Mouse (Mus musculus): ENCODE data around the gene Hist1h4f. TPM values are rescaled to one million over a fixed set of nuclear protein-coding genes. Genes with fewer than 3 reads are reported as not detected.
"Not testable (repeated sequence)": the region's sequence is repeated elsewhere in the genome, so short reads cannot be mapped to it uniquely, and the experiment has no call there.

Gene Hist1h4f
- polyA plus RNA-seq, 1 experiment, result 4.7 TPM

GRCm38 (mm10) chr13:23541497-23541896 lies 10.0 kb downstream of the Hist1h4f start:
- peaks cover 20% of the 10 kb centered on the region for H3K4me1 ChIP-seq (ENCODE audit: control insufficient read depth, insufficient read depth, low read length)
- H3K4me3 ChIP-seq (ENCODE audit: insufficient read depth, low read length), result no peak overlapping the region
- no peak overlapping the region for H3K27ac ChIP-seq (ENCODE audit: insufficient read depth, low read depth, low read length)
- no peak for TF ChIP-seq CTCF (IDR thresholded peaks at IDR 0.05; ENCODE audit: low read depth, low read length)
- TF ChIP-seq POLR2A (IDR thresholded peaks at IDR 0.05; ENCODE audit: borderline replicate concordance, low read depth, low read length), result no peak

GRCm38 (mm10) chr13:23539821-23540220 lies 11.6 kb downstream of the Hist1h4f start:
- H3K4me3 ChIP-seq (ENCODE audit: insufficient read depth, low read length); H3K27ac ChIP-seq (ENCODE audit: insufficient read depth, low read depth, low read length): not testable (repeated sequence)
- peaks cover 21% of the 10 kb centered on the region for H3K4me1 ChIP-seq (ENCODE audit: control insufficient read depth, insufficient read depth, low read length)

GRCm38 (mm10) chr13:23538249-23538648 lies 13.2 kb downstream of the Hist1h4f start:
- no peak for TF ChIP-seq POLR2A (IDR thresholded peaks at IDR 0.05; ENCODE audit: borderline replicate concordance, low read depth, low read length)
- TF ChIP-seq CTCF (IDR thresholded peaks at IDR 0.05; ENCODE audit: low read depth, low read length), result no peak
- no peak overlapping the region for H3K4me3 ChIP-seq (ENCODE audit: insufficient read depth, low read length)
- peak overlapping the region; percentile 63 for H3K27ac ChIP-seq (ENCODE audit: insufficient read depth, low read depth, low read length)
- peaks cover 21% of the 10 kb centered on the region for H3K4me1 ChIP-seq (ENCODE audit: control insufficient read depth, insufficient read depth, low read length)

GRCm38 (mm10) chr13:23537006-23537710 lies 14.3 kb downstream of the Hist1h4f start:
- Histone ChIP-seq H3K4me3 (ENCODE audit: insufficient read depth, low read length) (no peak overlapping the region), H3K4me1 (ENCODE audit: control insufficient read depth, insufficient read depth, low read length) (peaks cover 29% of the 10 kb centered on the region), H3K27ac (ENCODE audit: insufficient read depth, low read depth, low read length) (peak overlapping the region; percentile 16; the same call in 1 of the 2 replicates)
- no peak for TF ChIP-seq CTCF (IDR thresholded peaks at IDR 0.05; ENCODE audit: low read depth, low read length)
- no peak for TF ChIP-seq POLR2A (IDR thresholded peaks at IDR 0.05; ENCODE audit: borderline replicate concordance, low read depth, low read length)

- TF ChIP-seq CTCF (IDR thresholded peaks at IDR 0.05; ENCODE audit: low read depth, low read length), result no peak
- no peak for TF ChIP-seq POLR2A (IDR thresholded peaks at IDR 0.05; ENCODE audit: borderline replicate concordance, low read depth, low read length)
- peak overlapping the region; percentile 55 for H3K27ac ChIP-seq (ENCODE audit: insufficient read depth, low read depth, low read length)
- peaks cover 29% of the 10 kb centered on the region for H3K4me1 ChIP-seq (ENCODE audit: control insufficient read depth, insufficient read depth, low read length)
- H3K4me3 ChIP-seq (ENCODE audit: insufficient read depth, low read length), result peak overlapping the region; percentile 45
Observed at GRCm38 (mm10) chr13:23536076-23536822, 15.2 kb downstream of the Hist1h4f start.

- H3K4me1 ChIP-seq (ENCODE audit: control insufficient read depth, insufficient read depth, low read length), result peaks cover 29% of the 10 kb centered on the region
Observed at GRCm38 (mm10) chr13:23535137-23536075, 16.0 kb downstream of the Hist1h4f start, which contains the start of gene Hist1h3g. Hist1h3g (plus strand) TSS chr13:23535422.

GRCm38 (mm10) chr13:23534368-23535131 lies 16.9 kb downstream of the Hist1h4f start:
- TF ChIP-seq CTCF (IDR thresholded peaks at IDR 0.05; ENCODE audit: low read depth, low read length), result no peak
- TF ChIP-seq POLR2A (IDR thresholded peaks at IDR 0.05; ENCODE audit: borderline replicate concordance, low read depth, low read length), result no peak
- Histone ChIP-seq H3K4me1 (ENCODE audit: control insufficient read depth, insufficient read depth, low read length) (peaks cover 29% of the 10 kb centered on the region), H3K27ac (ENCODE audit: insufficient read depth, low read depth, low read length) (peak overlapping the region; percentile 84), H3K4me3 (ENCODE audit: insufficient read depth, low read length) (peak overlapping the region; percentile 63)

More at GRCm38 (mm10) chr13:23535137-23536075, 16.0 kb downstream of the Hist1h4f start, which contains the start of gene Hist1h3g:
- peak within 1 kb of the TSS; percentile 63 for H3K4me3 ChIP-seq (ENCODE audit: insufficient read depth, low read length)
- H3K27ac ChIP-seq (ENCODE audit: insufficient read depth, low read depth, low read length), result peak within 1 kb of the TSS; percentile 84

- Histone ChIP-seq H3K4me1 (ENCODE audit: control insufficient read depth, insufficient read depth, low read length) (peaks cover 28% of the 10 kb centered on the region), H3K27ac (ENCODE audit: insufficient read depth, low read depth, low read length) (peak within 1 kb of the TSS; percentile 84), H3K4me3 (ENCODE audit: insufficient read depth, low read length) (peak within 1 kb of the TSS; percentile 63)
Observed at GRCm38 (mm10) chr13:23533560-23534367, 17.7 kb downstream of the Hist1h4f start, which contains the start of gene Hist1h2af. Hist1h2af (plus strand) TSS chr13:23533906.

All from bone marrow macrophage, adult 2 months (primary cell).